Mouse (Mus musculus): ENCODE measurements around the gene Dnah7a. TPM values are rescaled to one million over a fixed set of nuclear protein-coding genes. Genes with fewer than 3 reads are reported as not detected.
"Not testable (repeated sequence)": the region's sequence is repeated elsewhere in the genome, so short reads cannot be mapped to it uniquely, and the experiment has no call there.

Gene Dnah7a
- total RNA-seq (2021): 1 to 10 TPM; 6.4 to 6.8 TPM
- long read RNA-seq, experiment 1, partial matches to known transcripts: 2 of 3 reads
- long read RNA-seq, experiment 1, other reads (novel, unspliced or antisense): 0 of 3 reads
- long read RNA-seq, experiment 2, partial matches to known transcripts: 2 of 3 reads
- long read RNA-seq, experiment 2, other reads (novel, unspliced or antisense): 0 of 3 reads

- intact Hi-C loops (cut with DNase I): no loop called here
- peak; percentile 48 for TF ChIP-seq CTCF (IDR thresholded peaks at IDR 0.05)
- Histone ChIP-seq H3K4me3 (peak within 1 kb of the TSS; percentile 62), H3K27ac (peak within 1 kb of the TSS; percentile 86)
- DNase-seq (ENCODE audit: extremely low spot score in 1 of 2, low spot score in 2 of 2): peak; percentile 48 to 53
These were observed at the start of gene Dnah7a for GRCm38 (mm10) chr1:53706431-53707361. Gene Dnah7a, minus strand, starts transcription at chr1:53706784.

GRCm38 (mm10) chr1:53753501-53753900 is 46.9 kb upstream of the Dnah7a start:
- H3K4me3 ChIP-seq; DNase-seq (ENCODE audit: extremely low spot score in 1 of 2, low spot score in 2 of 2); intact Hi-C loops (cut with DNase I); H3K27ac ChIP-seq: not testable (repeated sequence)

DNA sequence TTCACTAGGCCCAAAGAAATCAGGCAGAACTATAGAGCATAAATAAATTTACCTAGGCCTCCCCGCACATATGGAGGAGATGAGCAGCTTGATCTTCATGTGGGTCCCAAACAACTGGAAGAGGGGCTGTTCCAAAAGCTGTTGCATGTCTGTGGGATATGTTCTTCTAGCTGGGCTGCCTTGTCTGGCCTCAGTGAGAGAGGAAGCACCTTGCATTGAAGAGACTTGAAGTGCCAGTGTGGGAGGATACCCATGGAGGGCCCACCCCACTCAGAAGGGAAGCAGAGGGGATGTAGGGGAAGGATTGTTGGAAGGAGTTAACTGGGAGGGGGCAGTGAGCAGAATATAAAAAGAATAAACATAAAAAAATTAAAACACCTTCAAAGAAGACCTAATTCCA is 44.6 kb upstream of the Dnah7a start:
- H3K27ac ChIP-seq: no peak overlapping the region
- DNase-seq (ENCODE audit: extremely low spot score in 1 of 2, low spot score in 2 of 2): no peak
- no peak for TF ChIP-seq CTCF (IDR thresholded peaks at IDR 0.05)
- intact Hi-C loops (cut with DNase I): no loop called here
- no peak overlapping the region for H3K4me3 ChIP-seq

- DNase-seq (ENCODE audit: extremely low spot score in 1 of 2, low spot score in 2 of 2); H3K27ac ChIP-seq; intact Hi-C loops (cut with DNase I); H3K4me3 ChIP-seq: not testable (repeated sequence)
These were observed 44.1 kb upstream of the Dnah7a start for GRCm38 (mm10) chr1:53750697-53751096.

GRCm38 (mm10) chr1:53749881-53750385 is 43.3 kb upstream of the Dnah7a start:
- DNase-seq (ENCODE audit: extremely low spot score in 1 of 2, low spot score in 2 of 2); intact Hi-C loops (cut with DNase I); H3K4me3 ChIP-seq; H3K27ac ChIP-seq: not testable (repeated sequence)

GRCm38 (mm10) chr1:53748571-53748970 is 42.0 kb upstream of the Dnah7a start:
- no peak overlapping the region for H3K27ac ChIP-seq
- TF ChIP-seq CTCF (IDR thresholded peaks at IDR 0.05): no peak
- no peak overlapping the region for H3K4me3 ChIP-seq
- intact Hi-C loops (cut with DNase I): no loop called here
- DNase-seq (ENCODE audit: extremely low spot score in 1 of 2, low spot score in 2 of 2): no peak

DNA sequence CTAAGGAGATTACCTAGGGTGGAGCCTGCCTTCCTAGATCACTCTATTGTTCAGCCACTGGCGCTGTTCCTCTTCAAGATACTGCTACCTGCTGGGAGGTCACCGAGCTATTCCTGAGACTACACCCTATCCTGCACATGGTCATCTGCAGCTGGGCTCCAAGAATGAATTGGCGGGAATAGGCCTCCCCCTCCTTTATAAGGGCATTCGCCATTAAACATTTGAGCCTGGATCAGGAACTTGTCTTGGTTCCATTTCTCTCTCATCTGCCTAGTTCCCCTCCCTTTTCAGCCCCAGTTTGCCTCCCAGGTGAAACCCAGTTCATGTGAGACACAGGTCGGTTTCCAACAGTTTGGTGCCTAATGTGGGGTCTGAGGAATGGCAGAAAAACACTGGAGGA is 39.4 kb upstream of the Dnah7a start:
- Histone ChIP-seq H3K27ac (no peak overlapping the region), H3K4me3 (no peak overlapping the region)
- intact Hi-C loops (cut with DNase I): no loop called here
- no peak for DNase-seq (ENCODE audit: extremely low spot score in 1 of 2, low spot score in 2 of 2)
- no peak for TF ChIP-seq CTCF (IDR thresholded peaks at IDR 0.05)

DNA sequence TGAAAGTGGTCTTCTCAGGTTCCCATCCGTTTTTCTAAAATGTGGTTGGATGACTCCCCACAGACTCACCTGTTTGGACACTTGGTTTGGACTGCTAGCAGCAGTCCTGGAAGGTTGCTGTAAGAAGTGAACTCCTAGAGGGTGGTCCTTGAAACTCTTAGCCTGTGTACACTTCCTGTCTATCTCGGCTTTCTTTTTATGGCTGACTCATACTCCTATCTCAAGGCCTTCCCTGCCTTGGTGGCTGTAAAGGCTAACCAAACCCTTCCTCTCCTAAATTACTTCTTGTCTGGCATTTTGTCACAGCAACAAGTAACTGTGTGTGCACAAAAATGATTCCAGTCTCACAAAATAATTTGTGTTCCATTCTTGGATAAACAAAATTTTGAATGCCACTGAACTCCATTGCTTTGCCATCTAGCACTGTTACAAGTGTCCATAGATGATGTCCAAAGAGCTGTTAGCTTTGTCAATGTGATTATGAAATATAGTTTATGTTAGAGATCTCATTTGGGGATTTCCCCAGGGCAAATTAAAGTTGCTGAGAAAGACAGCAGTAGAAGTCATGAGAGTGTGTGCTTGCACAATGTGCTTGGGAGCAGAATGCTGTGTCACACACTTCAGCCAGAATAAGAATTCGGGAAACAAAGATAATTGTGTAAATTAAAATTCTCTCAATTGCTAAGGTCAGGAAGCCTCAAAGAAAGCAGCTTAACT is 35.3 kb upstream of the Dnah7a start:
- no peak for DNase-seq (ENCODE audit: extremely low spot score in 1 of 2, low spot score in 2 of 2)
- intact Hi-C loops (cut with DNase I): no loop called here
- Histone ChIP-seq H3K4me3 (no peak overlapping the region), H3K27ac (no peak overlapping the region)
- no peak for TF ChIP-seq CTCF (IDR thresholded peaks at IDR 0.05)

DNA sequence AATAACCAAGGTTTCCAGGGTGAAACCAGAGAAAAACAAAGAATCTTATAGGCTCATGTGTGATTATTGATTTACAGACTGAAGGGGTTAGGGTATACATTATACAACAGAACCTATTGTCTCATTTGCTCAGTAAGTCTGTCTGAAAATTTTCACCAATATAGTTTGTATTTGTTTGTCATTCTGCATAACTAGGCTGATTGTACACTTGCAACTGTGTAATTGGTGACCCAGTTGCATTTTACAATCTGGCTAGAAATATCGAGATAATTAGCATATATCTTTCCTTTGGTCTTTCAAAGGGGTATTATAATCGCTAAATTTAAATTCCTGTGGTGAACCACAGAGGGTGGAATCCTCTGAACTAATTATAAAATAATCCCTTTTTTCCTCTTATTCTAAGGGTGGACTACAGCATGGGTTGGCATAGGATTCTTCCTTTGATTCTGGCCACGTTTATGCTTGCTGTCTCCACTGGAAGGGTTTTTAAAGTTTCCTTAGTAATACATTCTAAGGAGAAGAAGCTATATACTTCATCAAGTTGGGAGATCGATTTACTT is 34.3 kb upstream of the Dnah7a start:
- no peak for DNase-seq (ENCODE audit: extremely low spot score in 1 of 2, low spot score in 2 of 2)
- no peak for TF ChIP-seq CTCF (IDR thresholded peaks at IDR 0.05)

DNA sequence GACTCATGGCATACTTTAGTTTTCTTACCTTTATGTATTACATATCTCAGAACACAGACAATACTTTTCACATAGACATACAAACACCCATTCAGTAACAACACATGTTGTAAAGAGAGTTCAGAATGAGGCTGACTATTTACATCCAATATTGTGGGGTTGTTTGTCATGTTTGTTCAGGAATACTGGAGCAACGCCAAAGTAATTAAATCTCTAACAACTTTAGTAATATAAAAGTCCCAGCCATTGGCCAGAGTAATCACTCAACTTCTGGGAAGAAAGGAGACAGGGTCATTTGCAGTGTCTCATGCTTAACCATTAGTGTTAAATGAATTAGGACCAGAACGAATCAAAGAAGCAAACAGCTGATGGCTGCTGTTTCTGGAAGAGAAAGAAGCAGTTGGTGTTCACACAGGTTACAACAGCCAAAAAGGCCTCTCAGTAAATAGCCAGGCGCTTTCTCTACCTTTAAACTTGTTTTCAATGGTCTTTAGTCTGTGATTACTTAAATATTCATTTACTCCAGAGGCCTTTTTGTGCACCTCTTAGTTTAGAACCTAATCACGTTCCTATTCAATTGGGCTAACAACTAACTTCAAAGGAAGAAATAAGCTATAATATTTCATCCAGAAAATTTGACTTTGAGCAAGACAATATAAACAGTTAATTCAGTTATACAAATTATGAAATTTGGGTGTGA is 33.6 kb upstream of the Dnah7a start:
- intact Hi-C loops (cut with DNase I); H3K27ac ChIP-seq: not testable (repeated sequence)

More for the DNA sequence above, 34.3 kb upstream of the Dnah7a start:
- H3K4me3 ChIP-seq: no peak overlapping the region
- H3K27ac ChIP-seq: no peak overlapping the region
- intact Hi-C loops (cut with DNase I): no loop called here

GRCm38 (mm10) chr1:53736583-53736982 is 30.0 kb upstream of the Dnah7a start:
- no peak for TF ChIP-seq CTCF (IDR thresholded peaks at IDR 0.05)
- H3K27ac ChIP-seq: no peak overlapping the region
- H3K4me3 ChIP-seq: no peak overlapping the region
- no peak for DNase-seq (ENCODE audit: extremely low spot score in 1 of 2, low spot score in 2 of 2)
- intact Hi-C loops (cut with DNase I): no loop called here

More for the DNA sequence above, 33.6 kb upstream of the Dnah7a start:
- not testable (repeated sequence) for H3K4me3 ChIP-seq; DNase-seq (ENCODE audit: extremely low spot score in 1 of 2, low spot score in 2 of 2)
